Mouse (Mus musculus): Measurements from ENCODE around the gene Mbd6.
"Not testable (repeated sequence)": the region's sequence is repeated elsewhere in the genome, so short reads cannot be mapped to it uniquely, and the experiment has no call there.

The Mbd6 gene

DNA sequence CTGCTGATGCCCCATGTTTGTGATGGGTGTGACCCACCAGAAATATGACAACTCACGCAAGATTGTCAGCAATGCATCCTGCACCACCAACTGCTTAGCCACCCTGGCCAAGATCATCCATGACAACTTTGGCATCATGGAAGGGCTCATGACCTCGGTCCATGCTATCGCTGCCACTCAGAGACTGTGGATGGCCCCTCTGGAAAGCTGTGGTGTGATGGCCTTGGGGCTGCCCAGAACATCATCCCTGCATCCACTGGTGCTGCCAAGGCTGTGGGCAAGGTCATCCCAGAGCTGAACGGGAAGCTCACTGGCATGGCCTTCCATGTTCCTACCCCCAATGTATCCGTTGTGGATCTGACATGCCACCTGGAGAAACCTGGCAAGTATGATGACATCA lies 24.7 kb upstream of the Mbd6 start:
- in situ Hi-C loops (cut with MboI; ENCODE audit: low sequenced_read_pairs) = not testable (repeated sequence)

- in situ Hi-C loops (cut with MboI; ENCODE audit: low sequenced_read_pairs) = no loop called here
These were observed 24.0 kb upstream of the Mbd6 start for GRCm38 (mm10) chr10:127312858-127313257.

GRCm38 (mm10) chr10:127312356-127312676 lies 23.5 kb upstream of the Mbd6 start:
- in situ Hi-C loops (cut with MboI; ENCODE audit: low sequenced_read_pairs) = no loop called here

- in situ Hi-C loops (cut with MboI; ENCODE audit: low sequenced_read_pairs) = no loop called here
These were observed 22.9 kb upstream of the Mbd6 start, which contains the start of gene Mars for GRCm38 (mm10) chr10:127311476-127312355. TSS of gene Mars (minus strand) at chr10:127311786.

DNA sequence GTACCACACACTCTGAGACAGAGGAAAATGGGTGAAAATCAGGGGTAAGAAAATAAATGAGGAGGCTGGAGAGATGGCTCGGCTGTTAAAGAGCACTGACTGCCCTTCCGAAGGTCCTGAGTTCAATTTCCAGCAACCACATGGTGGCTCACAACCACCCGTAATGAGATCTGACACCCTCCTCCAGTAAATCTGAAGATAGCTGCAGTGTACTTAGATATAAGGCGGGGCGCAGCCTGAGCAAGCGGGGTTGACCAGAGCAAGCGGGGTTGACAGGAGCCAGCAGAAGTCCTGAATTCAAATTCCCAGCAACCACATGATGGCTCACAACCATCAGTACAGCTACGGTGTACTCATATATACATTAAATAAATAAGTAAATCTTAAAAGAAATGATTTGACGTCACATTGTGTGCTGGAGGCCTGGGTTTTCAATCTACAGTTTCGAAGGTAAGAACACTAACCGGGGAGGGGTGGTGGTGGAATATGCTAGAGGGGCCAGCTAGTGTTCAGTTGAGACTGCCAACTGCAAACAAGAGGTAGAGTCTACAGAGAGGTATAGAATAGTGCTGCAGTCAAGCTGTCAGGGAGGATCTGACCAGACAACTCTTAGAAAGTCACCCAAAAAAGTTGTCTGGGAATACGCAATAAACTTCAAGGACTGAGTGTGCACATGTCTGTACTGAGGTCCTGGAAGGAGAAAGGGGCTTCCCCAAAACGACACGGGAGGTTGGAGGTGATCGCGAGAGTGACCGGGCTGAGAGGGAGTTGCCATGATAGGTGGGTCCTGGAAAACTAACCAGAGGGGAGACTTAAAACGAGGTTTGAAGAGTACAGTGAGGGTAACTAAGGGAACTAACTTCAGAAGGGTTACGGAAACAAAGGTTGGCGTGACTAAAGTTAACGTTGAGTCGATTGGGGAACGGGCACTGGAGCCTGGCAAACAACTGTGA lies 22.0 kb upstream of the Mbd6 start:
- in situ Hi-C loops (cut with MboI; ENCODE audit: low sequenced_read_pairs) = no loop called here

- in situ Hi-C loops (cut with MboI; ENCODE audit: low sequenced_read_pairs) = not testable (repeated sequence)
These were observed 20.3 kb upstream of the Mbd6 start for GRCm38 (mm10) chr10:127309167-127309566.

DNA sequence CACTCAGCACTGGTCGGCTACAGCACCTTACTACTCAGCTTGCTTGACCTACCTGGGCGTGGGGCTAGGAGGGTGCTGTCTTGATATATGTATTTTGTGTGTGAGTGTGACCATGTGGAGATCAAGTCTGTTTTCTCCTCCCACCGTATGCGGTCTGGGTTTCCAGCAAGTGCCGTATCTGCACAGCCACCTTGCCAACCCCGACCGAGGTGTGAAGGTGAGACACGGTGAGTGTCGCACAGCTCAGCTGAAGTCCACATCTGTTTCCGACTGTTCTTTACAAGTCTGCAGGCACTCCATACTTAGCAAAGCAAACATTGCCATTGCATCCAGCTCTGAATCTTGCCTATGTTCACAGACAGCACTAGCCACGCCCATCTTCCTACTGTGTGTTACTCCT lies 14.3 kb upstream of the Mbd6 start:
- in situ Hi-C loops (cut with MboI; ENCODE audit: low sequenced_read_pairs) = no loop called here

DNA sequence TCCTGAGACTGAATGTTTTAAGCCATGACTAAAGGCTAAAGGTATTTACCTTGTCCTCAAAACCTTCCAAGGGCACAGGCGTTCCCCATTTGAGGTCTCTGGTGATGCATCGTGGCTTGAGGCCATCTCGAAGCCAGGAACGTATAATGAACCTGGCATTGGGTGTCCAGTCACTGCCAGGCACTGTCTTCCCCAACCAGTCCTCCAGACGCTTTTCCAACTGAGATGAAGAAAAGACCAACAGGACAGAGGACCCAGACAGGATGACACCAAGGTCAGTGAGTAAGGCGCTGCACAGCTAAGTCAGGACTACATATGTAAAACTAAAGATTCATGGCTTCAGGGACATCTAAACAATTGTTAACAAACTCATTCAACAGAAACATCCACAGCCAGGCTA lies 11.5 kb upstream of the Mbd6 start:
- in situ Hi-C loops (cut with MboI; ENCODE audit: low sequenced_read_pairs) = no loop called here

DNA sequence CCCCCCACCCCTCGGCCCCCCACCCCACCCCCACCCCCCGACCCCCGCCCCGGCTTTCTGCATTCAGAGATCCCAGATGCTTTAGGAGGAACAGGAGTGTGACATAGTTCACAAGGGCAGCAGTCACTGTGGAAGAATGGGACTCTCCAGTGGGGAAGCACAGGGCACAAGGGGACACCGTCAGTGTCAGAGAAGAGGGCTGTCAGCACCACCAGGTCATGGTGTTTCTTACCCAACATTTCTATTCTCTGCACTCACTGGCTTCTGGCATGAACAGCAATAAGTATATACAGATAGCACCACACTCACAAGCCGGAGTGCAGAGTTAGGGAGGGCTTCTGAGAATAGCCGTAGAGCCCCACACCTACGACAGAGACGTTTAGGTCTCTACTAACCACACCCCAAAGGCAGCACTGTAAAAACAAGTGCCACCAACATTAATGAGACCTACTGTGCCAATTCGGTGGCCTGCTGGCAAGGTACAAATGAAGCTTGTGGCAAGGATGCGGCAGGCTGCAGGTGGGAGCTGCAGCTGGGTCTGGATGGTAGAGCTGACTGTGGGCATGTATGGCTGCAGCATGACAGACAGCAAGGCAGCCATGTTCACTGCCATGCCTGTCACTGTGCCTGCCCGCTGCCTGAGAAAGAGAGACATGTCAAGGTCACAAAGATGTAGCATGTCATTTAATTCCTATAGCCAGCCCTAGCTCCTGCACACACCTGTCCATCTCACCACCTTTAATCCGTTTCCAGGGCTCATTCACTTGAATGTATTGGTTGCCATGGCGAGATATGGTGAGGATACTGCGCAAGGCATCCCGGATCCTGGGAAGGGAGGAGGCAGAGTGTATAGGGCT lies 8.4 kb upstream of the Mbd6 start:
- in situ Hi-C loops (cut with MboI; ENCODE audit: low sequenced_read_pairs) = no loop called here

DNA sequence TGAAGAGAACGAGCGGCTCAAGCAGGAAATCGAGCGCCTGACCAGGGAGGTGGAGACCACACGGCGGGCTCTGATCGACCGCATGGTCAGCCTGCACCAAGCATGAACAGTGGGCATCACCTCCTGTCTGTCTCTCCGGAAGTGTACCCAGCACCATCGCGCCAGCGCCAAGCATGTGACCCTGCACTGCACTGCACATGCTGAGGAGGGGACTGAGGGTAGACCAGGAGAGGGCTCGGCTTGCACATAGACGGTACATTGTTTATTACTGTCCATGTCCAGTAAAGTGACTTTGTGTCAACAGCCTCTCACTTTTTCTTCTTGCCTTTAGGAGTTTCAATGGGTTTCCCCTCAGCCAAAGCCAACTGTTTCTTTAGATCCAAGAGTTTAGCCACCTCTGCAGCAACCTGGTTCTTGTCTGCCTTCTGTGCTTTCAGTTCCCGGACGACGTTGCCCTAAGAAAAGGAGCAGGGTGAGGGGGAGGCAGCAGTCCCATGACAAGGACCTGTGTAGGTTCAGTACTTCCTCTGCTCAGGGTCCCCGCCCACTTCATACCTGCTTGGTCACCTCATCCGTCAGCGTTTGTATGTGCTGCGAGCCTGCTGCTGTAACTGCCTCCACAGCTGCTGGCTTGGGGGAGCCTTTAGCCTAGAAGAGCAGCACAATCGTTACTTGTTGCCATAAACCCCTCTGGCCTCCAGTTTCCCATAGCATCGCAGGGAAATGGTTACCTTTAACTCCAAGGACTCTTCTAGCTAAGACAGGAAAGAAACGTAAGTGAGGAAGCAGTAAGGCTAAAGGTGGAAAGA lies 7.4 kb upstream of the Mbd6 start:
- in situ Hi-C loops (cut with MboI; ENCODE audit: low sequenced_read_pairs) = no loop called here

DNA sequence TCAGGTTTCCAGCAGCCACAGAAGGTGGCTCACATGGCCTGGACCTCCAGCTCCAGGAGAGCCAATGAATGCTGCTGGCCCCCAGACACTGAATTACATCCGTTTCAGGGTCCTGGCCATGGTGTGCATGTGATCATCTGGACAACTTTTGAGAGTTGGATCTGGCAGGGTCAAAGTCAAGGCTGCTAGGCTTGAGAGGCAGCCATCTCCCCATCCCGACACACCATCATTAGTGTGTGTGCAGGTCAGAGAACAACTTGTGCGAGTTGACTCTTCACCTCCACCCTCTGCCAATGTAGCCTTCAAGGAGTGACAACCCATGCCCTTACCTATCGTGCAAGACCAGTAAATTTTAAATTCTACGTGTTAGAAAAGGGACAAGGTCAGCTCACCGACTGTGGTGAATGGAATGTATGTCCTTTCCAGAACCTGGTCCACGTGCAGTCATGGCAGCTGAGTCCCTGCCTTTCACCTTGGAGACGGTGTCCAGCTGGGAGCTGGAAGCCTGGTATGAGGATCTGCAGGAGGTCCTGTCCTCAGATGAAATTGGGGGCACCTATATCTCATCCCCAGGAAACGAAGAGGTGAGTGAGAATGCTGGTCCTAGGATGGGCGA lies 6.2 kb upstream of the Mbd6 start:
- in situ Hi-C loops (cut with MboI; ENCODE audit: low sequenced_read_pairs) = no loop called here

DNA sequence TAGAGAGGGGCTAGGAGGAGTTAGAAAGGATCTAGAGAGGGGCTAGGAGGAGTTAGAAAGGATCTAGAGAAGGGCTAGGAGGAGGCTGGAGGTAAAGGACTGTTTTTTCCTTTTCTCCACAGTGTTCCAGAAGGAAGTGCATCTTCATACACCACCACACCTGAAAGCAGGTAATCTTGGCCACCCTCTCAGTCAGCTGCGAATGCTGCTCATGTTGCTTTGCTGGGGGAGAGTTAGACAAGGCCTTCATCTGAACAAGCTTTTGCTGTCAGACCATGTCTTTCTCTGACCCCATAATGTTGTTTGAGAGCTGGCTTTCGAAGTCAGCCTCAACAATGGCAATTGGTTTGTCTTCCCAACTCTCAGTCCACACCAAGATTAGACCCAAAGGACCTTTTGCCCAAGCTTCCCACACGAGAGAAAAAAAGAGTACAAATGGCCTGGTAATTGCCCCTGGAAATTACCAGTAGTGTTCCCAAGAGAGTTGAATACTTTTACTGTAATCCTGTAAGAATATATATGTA lies 4.8 kb upstream of the Mbd6 start:
- in situ Hi-C loops (cut with MboI; ENCODE audit: low sequenced_read_pairs) = no loop called here

DNA sequence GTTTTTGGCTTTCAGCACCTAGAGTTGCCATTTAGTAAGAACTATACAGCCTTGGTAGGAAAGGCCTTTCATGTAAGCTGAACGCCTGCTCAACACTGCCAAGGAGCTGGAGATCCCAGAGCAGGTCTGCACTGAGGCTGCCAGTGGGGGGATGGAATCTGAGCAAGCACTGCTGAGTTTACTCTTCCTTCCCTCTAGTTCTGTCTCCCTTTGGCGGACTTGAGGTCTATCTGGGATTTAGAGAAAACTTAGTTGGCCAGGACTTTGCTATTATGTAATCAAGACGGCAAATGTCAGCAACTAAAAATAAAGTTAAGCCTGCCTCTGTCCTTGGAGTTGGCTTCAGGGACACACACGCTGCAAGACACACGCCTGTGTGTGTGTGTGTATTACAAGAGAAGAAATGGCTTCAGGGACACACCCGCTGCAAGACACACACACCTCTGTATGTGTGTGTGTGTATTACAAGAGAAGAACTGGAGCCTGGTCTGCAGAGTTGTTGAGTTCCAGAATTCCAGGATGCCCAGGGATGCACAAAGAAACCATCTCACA lies 4.2 kb upstream of the Mbd6 start:
- in situ Hi-C loops (cut with MboI; ENCODE audit: low sequenced_read_pairs) = no loop called here

DNA sequence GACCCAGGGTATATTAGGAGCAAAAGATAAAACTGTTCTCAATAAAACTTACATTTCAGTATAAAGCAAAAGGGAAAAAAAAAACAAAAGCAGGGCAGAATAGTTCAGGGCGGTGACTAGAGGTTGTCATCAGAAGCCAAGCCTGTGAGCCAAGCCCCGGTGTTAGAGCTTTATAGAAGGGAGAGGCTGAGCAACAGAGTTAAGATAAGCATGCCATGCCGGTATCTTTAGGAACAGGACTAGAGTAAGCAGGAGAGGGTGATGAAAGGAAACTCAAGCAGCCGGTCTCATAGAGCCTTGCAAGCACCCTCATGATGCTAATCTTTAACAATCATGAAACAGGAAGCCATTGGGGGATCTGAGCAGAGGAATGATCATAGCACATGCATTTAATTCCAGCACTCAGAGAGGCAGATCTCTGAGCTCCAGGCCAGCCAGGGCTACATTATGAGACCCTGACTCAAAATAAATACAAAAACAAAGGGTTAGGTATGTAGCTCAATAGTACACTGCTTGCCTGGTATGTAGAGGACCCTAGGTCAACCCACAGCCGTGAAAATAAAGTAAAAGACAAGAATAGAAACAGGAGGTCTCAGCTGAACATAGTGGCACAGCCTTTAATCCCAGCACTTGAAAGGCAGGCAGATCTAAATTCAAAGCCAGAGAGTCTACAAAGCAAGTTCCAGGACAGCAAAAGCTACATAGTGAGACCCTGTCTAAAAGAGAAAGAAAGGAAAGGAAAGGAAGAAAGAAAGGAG lies 3.2 kb upstream of the Mbd6 start:
- in situ Hi-C loops (cut with MboI; ENCODE audit: low sequenced_read_pairs) = no loop called here

GRCm38 (mm10) chr10:127290930-127291880 lies 2.4 kb upstream of the Mbd6 start:
- in situ Hi-C loops (cut with MboI; ENCODE audit: low sequenced_read_pairs) = no loop called here

GRCm38 (mm10) chr10:127290307-127290929 lies 1.6 kb upstream of the Mbd6 start:
- in situ Hi-C loops (cut with MboI; ENCODE audit: low sequenced_read_pairs) = no loop called here
